Mouse (Mus musculus) fibroblast of lung, adult 2 months (primary cell): ENCODE data around the gene Ncf4.

Experiments
- DNase-seq: peaks from one replicate; pipeline ENCODE4 v3.0.0-alpha.2; 2011; ENCODE audit warnings: low read depth

Ncf4 gene

GRCm38 (mm10) chr15:78244695-78245492 lies at the start of gene Ncf4:
TSS of gene Ncf4 (plus strand) at chr15:78244801.
- DNase-seq, result no peak

- no peak for DNase-seq
These were observed 49.3 kb upstream of the Ncf4 start for GRCm38 (mm10) chr15:78195096-78195880.

- no peak for DNase-seq
These were observed 40.4 kb upstream of the Ncf4 start for GRCm38 (mm10) chr15:78204053-78204847.

GRCm38 (mm10) chr15:78205192-78205591 lies 39.4 kb upstream of the Ncf4 start:
- DNase-seq, result peak; percentile 26

GRCm38 (mm10) chr15:78206312-78206711 lies 38.3 kb upstream of the Ncf4 start, which contains the start of gene Pvalb:
TSS of gene Pvalb (minus strand) at chr15:78206400.
- DNase-seq, result no peak

- DNase-seq, result no peak
These were observed 34.4 kb upstream of the Ncf4 start for GRCm38 (mm10) chr15:78210203-78210602.

GRCm38 (mm10) chr15:78211367-78211766 lies 33.2 kb upstream of the Ncf4 start:
- no peak for DNase-seq

- peak; percentile 7 for DNase-seq
These were observed 29.3 kb upstream of the Ncf4 start for GRCm38 (mm10) chr15:78215269-78215668.

GRCm38 (mm10) chr15:78227816-78228215 lies 16.8 kb upstream of the Ncf4 start:
- no peak for DNase-seq

- DNase-seq, result no peak
These were observed 13.0 kb upstream of the Ncf4 start for GRCm38 (mm10) chr15:78231346-78232331.

- no peak for DNase-seq
These were observed 9.6 kb upstream of the Ncf4 start for GRCm38 (mm10) chr15:78234823-78235509.

GRCm38 (mm10) chr15:78239453-78239852 lies 5.1 kb upstream of the Ncf4 start:
- DNase-seq, result no peak

- no peak for DNase-seq
These were observed 4.5 kb upstream of the Ncf4 start for GRCm38 (mm10) chr15:78239956-78240617.

- DNase-seq, result no peak
These were observed 3.3 kb upstream of the Ncf4 start for GRCm38 (mm10) chr15:78241335-78241734.

- no peak for DNase-seq
These were observed 1.5 kb upstream of the Ncf4 start for GRCm38 (mm10) chr15:78243061-78243460.

GRCm38 (mm10) chr15:78243774-78244173 lies 827 bp upstream of the Ncf4 start:
- no peak for DNase-seq

GRCm38 (mm10) chr15:78246143-78247116 lies 1.8 kb downstream of the Ncf4 start:
- no peak for DNase-seq

- DNase-seq, result no peak
These were observed 3.1 kb downstream of the Ncf4 start for GRCm38 (mm10) chr15:78247659-78248058.

GRCm38 (mm10) chr15:78248410-78248809 lies 3.8 kb downstream of the Ncf4 start:
- no peak for DNase-seq
